Mouse (Mus musculus) neural tube, embryonic 13.5 days (tissue): Measurements from ENCODE around the gene Etl4. TPM values are rescaled to one million over a fixed set of nuclear protein-coding genes. Genes with fewer than 3 reads are reported as not detected.

Experiments
- ATAC-seq: fragments of 200-750 bp; cut with Nextera tagmentation; 2 replicates; pipeline ENCODE4 v1.8.0; 2017; ENCODE audit warnings: low read depth, mild to moderate bottlenecking, moderate TSS enrichment, moderate library complexity
- H3K27ac ChIP-seq: fragments of 300-500 bp; sonication (generic); replicated peaks from 2 replicates; pipeline ENCODE4 v1.5.1; 2015; ENCODE audit warnings: moderate library complexity, mild to moderate bottlenecking, inconsistent platforms
- H3K27me3 ChIP-seq: fragments of 300-500 bp; sonication (generic); 2 replicates; pipeline ENCODE4 v1.6.1; 2015; ENCODE audit warnings: mild to moderate bottlenecking, inconsistent platforms
- H3K36me3 ChIP-seq: fragments of 300-500 bp; sonication (generic); 2 replicates; pipeline ENCODE4 v1.6.1; 2015; ENCODE audit warnings: mild to moderate bottlenecking, inconsistent platforms
- H3K4me1 ChIP-seq: fragments of 300-500 bp; sonication (generic); replicated peaks from 2 replicates; pipeline ENCODE4 v1.6.1; 2015; ENCODE audit warnings: inconsistent platforms
- H3K4me2 ChIP-seq: fragments of 300-500 bp; sonication (generic); 2 replicates; pipeline ENCODE4 v1.6.1; 2015; ENCODE audit warnings: inconsistent platforms, mild to moderate bottlenecking, moderate library complexity
- H3K4me3 ChIP-seq: fragments of 300-500 bp; sonication (generic); 2 replicates; pipeline ENCODE4 v1.5.1; 2015; ENCODE audit warnings: mild to moderate bottlenecking, inconsistent platforms
- H3K9ac ChIP-seq: fragments of 300-500 bp; sonication (generic); 2 replicates; pipeline ENCODE4 v1.6.1; 2015; ENCODE audit warnings: moderate library complexity, mild to moderate bottlenecking, inconsistent platforms
- H3K9me3 ChIP-seq: fragments of 300-500 bp; sonication (generic); 2 replicates; pipeline ENCODE4 v1.6.1; 2016; ENCODE audit warnings: inconsistent platforms
- WGBS: fragments of 180-500 bp; shearing (Covaris S2); methylation state at CpG from one replicate; pipeline ENCODE4 v1.1.7; 2015; 5-methylcytosine and 5-hydroxymethylcytosine counted together
- polyA plus RNA-seq: library from polyadenylated mRNA; unstranded; fragments of >200 nt; fragmentation: Nextera tagmentation; extraction: Ambion mirVana; gene quantifications from 2 replicates; pipeline ENCODE4 v1.2.1, GENCODE M21; 2015

Gene Etl4
- polyA plus RNA-seq, 1 experiment from 2014 or later = 5.4 TPM

GRCm38 (mm10) chr2:20417998-20418397, 508.4 kb downstream of the Etl4 start:
- H3K4me1 ChIP-seq = 0 out of 2 replicates have a peak, but pooled peaks cover 8% of the 10 kb centered on the region
- H3K9me3 ChIP-seq = no peaks in the 10 kb centered on the region
- no peaks in the 10 kb centered on the region for H3K27me3 ChIP-seq
- no peak overlapping the region for H3K9ac ChIP-seq
- WGBS = 76% methylated on average over 6 of the region's 6 CpGs
- ATAC-seq = no peak
- H3K4me2 ChIP-seq = no peak overlapping the region
- H3K4me3 ChIP-seq = no peak overlapping the region
- H3K36me3 ChIP-seq = no peaks in the 10 kb centered on the region
- no peak overlapping the region for H3K27ac ChIP-seq

- H3K27me3 ChIP-seq = no peaks in the 10 kb centered on the region
- WGBS = 30% methylated on average over 6 of the region's 6 CpGs
- H3K27ac ChIP-seq = no peak overlapping the region
- no peak overlapping the region for H3K4me2 ChIP-seq
- H3K4me3 ChIP-seq = no peak overlapping the region
- H3K36me3 ChIP-seq = no peaks in the 10 kb centered on the region
- no peak for ATAC-seq
- H3K9me3 ChIP-seq = no peaks in the 10 kb centered on the region
- no peak overlapping the region for H3K9ac ChIP-seq
- 0 out of 2 replicates have a peak, but pooled peaks cover 8% of the 10 kb centered on the region for H3K4me1 ChIP-seq
Measured at GRCm38 (mm10) chr2:20419975-20420374, 510.4 kb downstream of the Etl4 start.

- no peaks in the 10 kb centered on the region for H3K9me3 ChIP-seq
- H3K9ac ChIP-seq = no peak overlapping the region
- no peak for ATAC-seq
- no peaks in the 10 kb centered on the region for H3K36me3 ChIP-seq
- WGBS = 35% methylated on average over 4 of the region's 4 CpGs
- H3K4me2 ChIP-seq = no peak overlapping the region
- 0 out of 2 replicates have a peak, but pooled peaks cover 2% of the 10 kb centered on the region for H3K4me1 ChIP-seq
- no peak overlapping the region for H3K4me3 ChIP-seq
- H3K27ac ChIP-seq = no peak overlapping the region
- H3K27me3 ChIP-seq = no peaks in the 10 kb centered on the region
Measured at GRCm38 (mm10) chr2:20422275-20422674, 512.7 kb downstream of the Etl4 start.

- H3K36me3 ChIP-seq = no peaks in the 10 kb centered on the region
- no peak overlapping the region for H3K9ac ChIP-seq
- H3K4me3 ChIP-seq = no peak overlapping the region
- no peak overlapping the region for H3K27ac ChIP-seq
- no peaks in the 10 kb centered on the region for H3K27me3 ChIP-seq
- 89% methylated on average over 2 of the region's 2 CpGs for WGBS
- H3K4me1 ChIP-seq = no peaks in the 10 kb centered on the region
- no peak overlapping the region for H3K4me2 ChIP-seq
- no peak for ATAC-seq
- H3K9me3 ChIP-seq = no peaks in the 10 kb centered on the region
Measured at GRCm38 (mm10) chr2:20433656-20434055, 524.1 kb downstream of the Etl4 start.

- Histone ChIP-seq H3K4me1 (no peaks in the 10 kb centered on the region), H3K4me2 (no peak overlapping the region), H3K9me3 (no peaks in the 10 kb centered on the region), H3K9ac (no peak overlapping the region), H3K27me3 (no peaks in the 10 kb centered on the region), H3K4me3 (no peak overlapping the region), H3K27ac (no peak overlapping the region), H3K36me3 (no peaks in the 10 kb centered on the region)
- no peak for ATAC-seq
- WGBS = 85% methylated on average over 4 of the region's 4 CpGs
Measured at GRCm38 (mm10) chr2:20435530-20435929, 526.0 kb downstream of the Etl4 start.

- no peak for ATAC-seq
- no peak overlapping the region for H3K9ac ChIP-seq
- no peak overlapping the region for H3K4me3 ChIP-seq
- no peaks in the 10 kb centered on the region for H3K27me3 ChIP-seq
- H3K4me2 ChIP-seq = no peak overlapping the region
- 85% methylated on average over 2 of the region's 2 CpGs for WGBS
- H3K27ac ChIP-seq = no peak overlapping the region
- H3K9me3 ChIP-seq = no peaks in the 10 kb centered on the region
- no peaks in the 10 kb centered on the region for H3K36me3 ChIP-seq
- peaks cover 9% of the 10 kb centered on the region for H3K4me1 ChIP-seq
Measured at GRCm38 (mm10) chr2:20442731-20443130, 533.2 kb downstream of the Etl4 start.

- ATAC-seq = no peak
- no peak overlapping the region for H3K9ac ChIP-seq
- H3K9me3 ChIP-seq = no peaks in the 10 kb centered on the region
- 49% methylated on average over 10 of the region's 10 CpGs for WGBS
- H3K4me1 ChIP-seq = peaks cover 9% of the 10 kb centered on the region
- H3K36me3 ChIP-seq = no peaks in the 10 kb centered on the region
- H3K4me2 ChIP-seq = no peak overlapping the region
- H3K27me3 ChIP-seq = no peaks in the 10 kb centered on the region
- H3K27ac ChIP-seq = no peak overlapping the region
- no peak overlapping the region for H3K4me3 ChIP-seq
Measured at GRCm38 (mm10) chr2:20443671-20444440, 534.3 kb downstream of the Etl4 start.

- 60% methylated on average over 17 of the region's 17 CpGs for WGBS
- Histone ChIP-seq H3K4me2 (no peak overlapping the region), H3K4me3 (no peak overlapping the region), H3K4me1 (peaks cover 9% of the 10 kb centered on the region), H3K9ac (no peak overlapping the region), H3K36me3 (no peaks in the 10 kb centered on the region), H3K27me3 (no peaks in the 10 kb centered on the region), H3K27ac (no peak overlapping the region), H3K9me3 (no peaks in the 10 kb centered on the region)
- ATAC-seq = no peak
Measured at GRCm38 (mm10) chr2:20445156-20446155, 535.9 kb downstream of the Etl4 start.

GRCm38 (mm10) chr2:20446180-20446579, 536.6 kb downstream of the Etl4 start:
- H3K9ac ChIP-seq = no peak overlapping the region
- no peak for ATAC-seq

GRCm38 (mm10) chr2:20450945-20451344, 541.4 kb downstream of the Etl4 start:
- Histone ChIP-seq H3K27me3 (no peaks in the 10 kb centered on the region), H3K9me3 (no peaks in the 10 kb centered on the region), H3K4me3 (no peak overlapping the region), H3K4me2 (no peak overlapping the region), H3K9ac (no peak overlapping the region), H3K36me3 (no peaks in the 10 kb centered on the region), H3K27ac (no peak overlapping the region), H3K4me1 (no peaks in the 10 kb centered on the region)
- WGBS = 65% methylated on average over 3 of the region's 3 CpGs
- no peak for ATAC-seq

More at GRCm38 (mm10) chr2:20446180-20446579, 536.6 kb downstream of the Etl4 start:
- Histone ChIP-seq H3K9me3 (no peaks in the 10 kb centered on the region), H3K36me3 (no peaks in the 10 kb centered on the region), H3K4me2 (no peak overlapping the region), H3K4me1 (peaks cover 9% of the 10 kb centered on the region), H3K27me3 (no peaks in the 10 kb centered on the region), H3K4me3 (no peak overlapping the region), H3K27ac (no peak overlapping the region)
- WGBS = 87% methylated on average over 4 of the region's 4 CpGs

- no peak for ATAC-seq
- H3K4me1 ChIP-seq = no peaks in the 10 kb centered on the region
- 69% methylated on average over 3 of the region's 3 CpGs for WGBS
- no peaks in the 10 kb centered on the region for H3K27me3 ChIP-seq
- no peaks in the 10 kb centered on the region for H3K9me3 ChIP-seq
- no peak overlapping the region for H3K4me3 ChIP-seq
- no peak overlapping the region for H3K4me2 ChIP-seq
- H3K36me3 ChIP-seq = no peaks in the 10 kb centered on the region
- H3K27ac ChIP-seq = no peak overlapping the region
- no peak overlapping the region for H3K9ac ChIP-seq
Measured at GRCm38 (mm10) chr2:20453506-20454206, 544.1 kb downstream of the Etl4 start.

- Histone ChIP-seq H3K9ac (no peak overlapping the region), H3K4me2 (no peak overlapping the region), H3K36me3 (no peaks in the 10 kb centered on the region), H3K9me3 (no peaks in the 10 kb centered on the region), H3K27ac (no peak overlapping the region), H3K4me3 (no peak overlapping the region), H3K27me3 (no peaks in the 10 kb centered on the region), H3K4me1 (no peaks in the 10 kb centered on the region)
- WGBS = 65% methylated on average over 2 of the region's 2 CpGs
- no peak for ATAC-seq
Measured at GRCm38 (mm10) chr2:20479199-20479598, 569.6 kb downstream of the Etl4 start.
